Mouse (Mus musculus): ENCODE results near the gene Sema3g. TPM values are rescaled to one million over a fixed set of nuclear protein-coding genes. Genes with fewer than 3 reads are reported as not detected.

The Sema3g gene
- total and polyA plus RNA-seq, 3 experiments: 0.04 to 0.25 TPM; not detected in 1

DNA sequence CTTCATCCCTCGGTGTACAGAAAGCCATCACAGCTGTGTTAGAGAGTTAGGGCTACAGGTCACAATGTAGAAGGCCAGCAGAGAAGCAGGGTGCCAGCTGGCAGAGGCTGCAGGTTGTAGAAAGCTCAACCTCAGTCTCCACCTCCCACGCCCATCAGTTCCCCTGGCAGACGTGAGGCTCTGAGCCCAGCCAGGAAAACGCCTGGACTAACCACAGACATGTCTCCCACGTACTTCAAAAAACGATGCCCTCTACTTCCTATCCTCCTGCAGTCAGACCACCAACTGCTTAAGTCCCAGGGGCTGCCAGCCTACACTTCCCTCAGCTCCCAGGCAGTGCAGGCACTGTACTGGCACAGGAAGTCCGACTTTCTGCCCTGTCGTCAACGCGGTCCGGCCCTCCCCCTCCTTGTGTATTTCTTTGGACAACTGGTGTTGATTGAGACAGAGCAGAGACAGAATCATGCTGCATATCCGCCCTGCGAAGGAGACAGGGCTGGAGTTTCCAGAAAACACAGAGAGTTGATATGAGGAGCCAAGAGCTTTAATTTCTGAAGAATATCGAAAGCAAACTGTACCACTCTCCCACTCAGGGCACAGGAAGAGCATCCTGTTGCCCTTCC lies 22.7 kb upstream of the Sema3g start:
- no peak for DNase-seq (ENCODE audit: low read depth, low spot score)
- H3K79me2 ChIP-seq (ENCODE audit: control insufficient read depth, insufficient read depth, low read length, poor library complexity): no peaks in the 10 kb centered on the region
- no peak overlapping the region for H3K27ac ChIP-seq (ENCODE audit: control insufficient read depth, low read depth, low read length)
- peaks cover 3 to 11% of the 10 kb centered on the region in 2 experiments; a peak in 3 of 4 replicates for H3K36me3 ChIP-seq (ENCODE audit: control insufficient read depth in 1 of 2, insufficient read depth in 2 of 2, low read length in 2 of 2)
- H3K4me1 ChIP-seq (ENCODE audit: control insufficient read depth in 1 of 2, insufficient read depth in 2 of 2, low read length in 2 of 2): peaks cover 0 to 6% of the 10 kb centered on the region in 2 experiments; a peak in 2 of 4 replicates
- no peak for TF ChIP-seq MYC (IDR thresholded peaks at IDR 0.05; ENCODE audit: low read depth, low read length)
- TF ChIP-seq MYB (IDR thresholded peaks at IDR 0.05; ENCODE audit: low read depth, low read length): no peak
- no peak for TF ChIP-seq JUND (IDR thresholded peaks at IDR 0.05; ENCODE audit: low read depth, low read length)
- no peak for TF ChIP-seq SMC3 (IDR thresholded peaks at IDR 0.05; ENCODE audit: low read depth, low read length)
- TF ChIP-seq E2F4 (IDR thresholded peaks at IDR 0.05; ENCODE audit: borderline replicate concordance, low read depth, low read length): no peak
- TF ChIP-seq MAX (IDR thresholded peaks at IDR 0.05; ENCODE audit: low read length): no peak
- TF ChIP-seq ETS1 (IDR thresholded peaks at IDR 0.05; ENCODE audit: low read depth, low read length): no peak
- TF ChIP-seq HCFC1 (IDR thresholded peaks at IDR 0.05; ENCODE audit: low read depth, low read length): no peak
- TF ChIP-seq NELFE (IDR thresholded peaks at IDR 0.05; ENCODE audit: low read depth, low read length): no peak
- no peak for TF ChIP-seq ZNF384 (IDR thresholded peaks at IDR 0.05; ENCODE audit: low read depth, low read length)
- no peak for TF ChIP-seq ZMIZ1 (IDR thresholded peaks at IDR 0.05; ENCODE audit: low read depth, low read length)
- no peak for TF ChIP-seq KAT2A (conservative IDR thresholded peaks at IDR 0.05; ENCODE audit: low read depth, low read length)
- TF ChIP-seq USF2 (IDR thresholded peaks at IDR 0.05; ENCODE audit: borderline replicate concordance in 1 of 2, insufficient read depth in 1 of 2, low read depth in 1 of 2, low read length in 2 of 2): no peak
- H3K27me3 ChIP-seq (ENCODE audit: control insufficient read depth in 1 of 2, insufficient read depth in 2 of 2, low read length in 2 of 2): no peaks in the 10 kb centered on the region
- H3K9ac ChIP-seq (ENCODE audit: control insufficient read depth, low read depth, low read length, poor library complexity, severe bottlenecking): no peak overlapping the region
- H3K9me3 ChIP-seq (replicated peaks; ENCODE audit: insufficient read depth, low read length): no peaks in the 10 kb centered on the region
- no peak overlapping the region for H3K4me3 ChIP-seq (ENCODE audit: control insufficient read depth in 1 of 2, insufficient read depth in 1 of 2, low read depth in 2 of 2, low read length in 2 of 2)

DNA sequence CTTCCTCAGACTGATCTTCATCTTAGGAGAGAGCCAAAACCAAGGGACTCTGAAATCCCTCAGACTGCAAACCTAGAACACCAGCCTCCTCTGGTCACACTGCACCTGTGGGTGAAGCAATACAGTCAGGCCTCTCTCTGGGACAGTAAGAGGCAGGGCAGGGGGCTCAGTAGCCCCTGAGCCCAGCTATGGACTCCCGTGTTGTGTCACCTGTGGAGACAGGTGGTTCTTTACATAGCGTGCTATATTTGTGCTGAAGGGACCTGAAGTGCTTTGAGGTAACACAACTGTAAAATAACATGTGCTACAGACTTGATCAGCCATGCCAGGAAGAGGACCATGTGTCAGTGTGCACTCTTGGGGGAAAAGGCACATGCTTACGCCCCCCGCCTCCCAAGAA lies 22.1 kb upstream of the Sema3g start:
- no peak overlapping the region for H3K9ac ChIP-seq (ENCODE audit: control insufficient read depth, low read depth, low read length, poor library complexity, severe bottlenecking)
- TF ChIP-seq ZMIZ1 (IDR thresholded peaks at IDR 0.05; ENCODE audit: low read depth, low read length) (no peak), CTCF (IDR thresholded peaks at IDR 0.05 in 2 of 3, conservative IDR thresholded peaks at IDR 0.05 in 1 of 3; ENCODE audit: control insufficient read depth in 1 of 3, insufficient read depth in 1 of 3, low read depth in 2 of 3, low read length in 3 of 3, poor library complexity in 1 of 3, severe bottlenecking in 1 of 3) (no peak), NELFE (IDR thresholded peaks at IDR 0.05; ENCODE audit: low read depth, low read length) (no peak), BHLHE40 (IDR thresholded peaks at IDR 0.05; ENCODE audit: borderline replicate concordance, low read depth, low read length) (no peak), MAZ (IDR thresholded peaks at IDR 0.05; ENCODE audit: low read depth, low read length) (no peak), KAT2A (conservative IDR thresholded peaks at IDR 0.05; ENCODE audit: low read depth, low read length) (no peak), E2F4 (IDR thresholded peaks at IDR 0.05; ENCODE audit: borderline replicate concordance, low read depth, low read length) (no peak), CHD2 (IDR thresholded peaks at IDR 0.05; ENCODE audit: low read length) (no peak), GATA1 (IDR thresholded peaks at IDR 0.05; ENCODE audit: low read depth, low read length) (no peak), USF1 (IDR thresholded peaks at IDR 0.05; ENCODE audit: low read depth, low read length) (no peak), ZC3H11A (IDR thresholded peaks at IDR 0.05; ENCODE audit: low read depth, low read length) (no peak)
- no peak overlapping the region for H3K4me3 ChIP-seq (ENCODE audit: control insufficient read depth in 1 of 2, insufficient read depth in 1 of 2, low read depth in 2 of 2, low read length in 2 of 2)
- H3K27ac ChIP-seq (ENCODE audit: control insufficient read depth, low read depth, low read length): no peak overlapping the region
- peaks cover 3 to 9% of the 10 kb centered on the region in 2 experiments; a peak in 3 of 4 replicates for H3K36me3 ChIP-seq (ENCODE audit: control insufficient read depth in 1 of 2, insufficient read depth in 2 of 2, low read length in 2 of 2)
- H3K79me2 ChIP-seq (ENCODE audit: control insufficient read depth, insufficient read depth, low read length, poor library complexity): no peaks in the 10 kb centered on the region
- no peaks in the 10 kb centered on the region for H3K9me3 ChIP-seq (replicated peaks; ENCODE audit: insufficient read depth, low read length)
- H3K27me3 ChIP-seq (ENCODE audit: control insufficient read depth in 1 of 2, insufficient read depth in 2 of 2, low read length in 2 of 2): no peaks in the 10 kb centered on the region
- DNase-seq (ENCODE audit: low read depth, low spot score): no peak
- peaks cover 0 to 6% of the 10 kb centered on the region in 2 experiments; a peak in 2 of 4 replicates for H3K4me1 ChIP-seq (ENCODE audit: control insufficient read depth in 1 of 2, insufficient read depth in 2 of 2, low read length in 2 of 2)
